8 mouse cellular contexts compared by ENCODE assay signal in the genomic region with DNA sequence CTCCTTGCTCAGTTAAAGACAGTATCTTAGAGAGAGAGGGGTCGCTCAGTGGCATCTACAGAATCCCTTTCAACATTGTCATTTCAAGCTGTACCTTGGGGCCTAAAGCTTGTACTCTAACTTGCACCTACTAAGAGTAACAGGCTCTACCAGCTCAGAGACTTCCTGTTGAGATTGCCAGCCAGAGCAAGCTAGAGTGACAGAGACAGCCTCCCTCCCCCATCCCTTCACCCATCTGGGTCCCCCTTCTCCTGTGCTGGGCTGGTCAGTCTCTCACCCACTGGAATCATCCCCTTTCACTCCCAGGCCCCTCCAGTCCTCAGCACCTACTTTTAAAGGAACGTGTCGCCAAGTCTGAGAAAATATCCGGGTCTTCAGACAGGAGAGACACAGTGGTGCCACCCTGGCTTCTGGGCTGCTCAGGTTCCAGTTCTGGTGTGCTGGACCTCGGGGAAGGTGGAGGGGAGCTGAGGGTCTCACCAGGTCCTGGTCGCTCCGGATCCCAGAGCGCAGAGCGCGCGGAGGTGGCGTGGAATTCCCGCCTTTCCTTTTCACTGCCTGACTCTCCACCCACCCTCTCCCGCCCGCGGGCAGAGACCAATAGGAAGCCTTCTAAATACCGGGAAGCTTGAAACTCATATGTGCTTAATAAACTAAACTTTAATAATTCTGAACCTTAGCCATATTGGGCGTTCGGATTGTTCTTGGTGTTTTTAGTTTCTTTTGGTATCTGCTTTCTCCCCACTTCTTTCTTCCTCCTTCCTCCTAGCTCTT. TPM values are rescaled to one million over a fixed set of nuclear protein-coding genes. Genes with fewer than 3 reads are reported as not detected.
A peak's percentile ranks its signal among the peaks of the same experiment; 100 is the strongest.
DNase-seq lines count a peak whose midpoint lies in the region; ATAC-seq and TF ChIP-seq lines count a peak whose summit lies in the region.
"Not testable (repeated sequence)": the region's sequence is repeated elsewhere in the genome, so short reads cannot be mapped to it uniquely, and the experiment has no call there.

No protein-coding gene starts in this region.

- peaks cover 11% of the 10 kb centered on the region; the same call in 1 of the 2 replicates for H3K27me3 ChIP-seq in hindbrain, embryonic 14.5 days (ENCODE audit: control insufficient read depth, insufficient read depth, low read length)
- H3K27me3 ChIP-seq in neural tube, embryonic 12.5 days (replicated peaks): not testable (repeated sequence)

- intact Hi-C loops in gastrocnemius, postnatal 14 days (cut with DNase I; ENCODE audit: low total_unique reads): not testable (repeated sequence)
- intact Hi-C loops in left cerebral cortex, adult 2 months (cut with DNase I): loop anchor here (1.0 kb wide), 1 partner anchor 48 kb away; no protein-coding TSS in a partner anchor

- WGBS in hindbrain, embryonic 14.5 days: 17% methylated on average over 19 of the region's 19 CpGs
- WGBS in neural tube, embryonic 12.5 days: 12% methylated on average over 19 of the region's 19 CpGs

- DNase-seq in ES-E14 (ENCODE audit: low read depth, low spot score); left cerebral cortex, adult 2 months (ENCODE audit: extremely low spot score in 1 of 2, low spot score in 2 of 2): not testable (repeated sequence)
- DNase-seq in embryo, embryonic 11 days: peak; percentile 80
- peak; percentile 36 for DNase-seq in gastrocnemius, postnatal 14 days
- peak; percentile 38 for DNase-seq in hindbrain, embryonic 14.5 days (ENCODE audit: low spot score)
- DNase-seq in lung, postnatal 14 days: peak; percentile 25
- peak; percentile 23 to 34 for DNase-seq in thymus, postnatal 10 days (ENCODE audit: low spot score in 2 of 2)

- H3K9ac ChIP-seq in ES-E14 (ENCODE audit: insufficient read depth, low read depth, low read length, poor library complexity, severe bottlenecking): peak overlapping the region; percentile 33; the same call in 1 of the 2 replicates
- peak overlapping the region; percentile 26; the same call in 1 of the 2 replicates for H3K9ac ChIP-seq in hindbrain, embryonic 14.5 days
- H3K9ac ChIP-seq in neural tube, embryonic 12.5 days: not testable (repeated sequence)

- H3K4me2 ChIP-seq in hindbrain, embryonic 14.5 days (replicated peaks): peak overlapping the region; percentile 56
- peak overlapping the region; percentile 63 for H3K4me2 ChIP-seq in neural tube, embryonic 12.5 days (replicated peaks)

- peaks cover 4 to 14% of the 10 kb centered on the region in 2 experiments; a peak in 2 of 4 replicates for H3K4me1 ChIP-seq in ES-E14 (ENCODE audit: control insufficient read depth in 2 of 2, insufficient read depth in 2 of 2, low read length in 2 of 2, poor library complexity in 1 of 2)
- H3K4me1 ChIP-seq in hindbrain, embryonic 14.5 days (replicated peaks; ENCODE audit: control insufficient read depth, insufficient read depth, low read length): not testable (repeated sequence)
- peaks cover 13% of the 10 kb centered on the region for H3K4me1 ChIP-seq in neural tube, embryonic 12.5 days

- TF ChIP-seq CTCF in left cerebral cortex, adult 2 months (IDR thresholded peaks at IDR 0.05): not testable (repeated sequence)

- in situ Hi-C loops in ES-E14 (cut with MboI; ENCODE audit: low sequenced_read_pairs in 2 of 2, unreplicated experiment in 2 of 2): not testable (repeated sequence)

- H3K36me3 ChIP-seq in ES-E14 (ENCODE audit: control insufficient read depth, insufficient read depth, low read length, poor library complexity, severe bottlenecking); hindbrain, embryonic 14.5 days (replicated peaks; ENCODE audit: control insufficient read depth, insufficient read depth); neural tube, embryonic 12.5 days: not testable (repeated sequence)

- not testable (repeated sequence) for H3K27ac ChIP-seq in ES-E14 (ENCODE audit: insufficient read depth, low read depth, low read length, poor library complexity, severe bottlenecking); hindbrain, embryonic 14.5 days; left cerebral cortex, adult 2 months; neural tube, embryonic 12.5 days

- not testable (repeated sequence) for H3K9me3 ChIP-seq in ES-E14 (ENCODE audit: control insufficient read depth, insufficient read depth, low read depth, low read length); hindbrain, embryonic 14.5 days (ENCODE audit: control insufficient read depth, low read length); neural tube, embryonic 12.5 days

- not testable (repeated sequence) for ATAC-seq in hindbrain, embryonic 14.5 days (ENCODE audit: low FRiP score)
- ATAC-seq in neural tube, embryonic 12.5 days (ENCODE audit: low FRiP score, low read depth): 0 out of 2 replicates have a peak, but pooled peaks have one; percentile 56

- H3K4me3 ChIP-seq in ES-E14 (ENCODE audit: insufficient read depth in 1 of 2, low read depth in 1 of 2, low read length in 2 of 2, poor library complexity in 1 of 2, severe bottlenecking in 1 of 2): 0 out of 4 replicates have a peak overlapping the region, but pooled peaks of 1 of the 2 experiments have one; percentile 26
- peak overlapping the region; percentile 30 for H3K4me3 ChIP-seq in hindbrain, embryonic 14.5 days (replicated peaks; ENCODE audit: low read length)
- H3K4me3 ChIP-seq in left cerebral cortex, adult 2 months: peak overlapping the region; percentile 53
- H3K4me3 ChIP-seq in neural tube, embryonic 12.5 days: peak overlapping the region; percentile 32

RNA-seq across cellular contexts. Expression of gene Slfn9, which starts 0.8 kb away (rescaled TPM):
- total RNA-seq in ES-E14 (2012; rRNA removed): 10.9 and 12.3 TPM in 2 replicates
- total RNA-seq in gastrocnemius, postnatal 14 days (2021): 1 to 10 TPM in 1 of 2 experiments, under 1 TPM in 1; 0.89 to 1.9 TPM
- polyA plus RNA-seq in hindbrain, embryonic 14.5 days (2014; fragmentation: Nextera tagmentation; extraction: Ambion mirVana): 1.8 and 2.7 TPM in 2 replicates
- under 1 TPM; 0.26 to 0.45 TPM for total RNA-seq in left cerebral cortex, adult 2 months (2021)
- 7.4 and 8.2 TPM in 2 replicates for polyA plus RNA-seq in neural tube, embryonic 12.5 days (2016; fragmentation: Nextera tagmentation; extraction: Ambion mirVana)

RNA-seq across cellular contexts. Expression of gene Slfn8, which starts 29.8 kb away (rescaled TPM):
- total RNA-seq in ES-E14 (2012; rRNA removed): 2.3 and 2.4 TPM in 2 replicates
- under 1 TPM; 0.18 to 0.27 TPM for total RNA-seq in gastrocnemius, postnatal 14 days (2021)
- 0.21 and 0.27 TPM in 2 replicates for polyA plus RNA-seq in hindbrain, embryonic 14.5 days (2014; fragmentation: Nextera tagmentation; extraction: Ambion mirVana)
- under 1 TPM; 0.26 to 0.61 TPM for total RNA-seq in left cerebral cortex, adult 2 months (2021)
- 0.27 TPM in 1 of 2 replicates, not detected in the other for polyA plus RNA-seq in neural tube, embryonic 12.5 days (2016; fragmentation: Nextera tagmentation; extraction: Ambion mirVana)

RNA-seq across cellular contexts. Expression of gene Slfn5, which starts 39.6 kb away (rescaled TPM):
- total RNA-seq in ES-E14 (2012; rRNA removed): 9.4 and 12.1 TPM in 2 replicates
- 10 to 100 TPM; 31.0 to 32.7 TPM for total RNA-seq in gastrocnemius, postnatal 14 days (2021)
- 1.4 and 1.6 TPM in 2 replicates for polyA plus RNA-seq in hindbrain, embryonic 14.5 days (2014; fragmentation: Nextera tagmentation; extraction: Ambion mirVana)
- total RNA-seq in left cerebral cortex, adult 2 months (2021): 1 to 10 TPM; 2.7 to 5.5 TPM
- polyA plus RNA-seq in neural tube, embryonic 12.5 days (2016; fragmentation: Nextera tagmentation; extraction: Ambion mirVana): 0.59 and 1.6 TPM in 2 replicates
